Mouse (Mus musculus) neural tube, embryonic 11.5 days (tissue): Measurements from ENCODE around the gene Rpl13. TPM values are rescaled to one million over a fixed set of nuclear protein-coding genes. Genes with fewer than 3 reads are reported as not detected.

Experiments used
- ATAC-seq: fragments of 200-750 bp; cut with Nextera tagmentation; 2 replicates; pipeline ENCODE4 v1.8.0; 2017; ENCODE audit warnings: moderate number of reproducible peaks, mild to moderate bottlenecking, moderate TSS enrichment, moderate library complexity; ENCODE audit not compliant: insufficient read depth, low FRiP score, low TSS enrichment
- DNase-seq: peaks from one replicate; pipeline ENCODE4 v3.0.0-alpha.2; 2015; ENCODE audit warnings: low spot score
- H3K27ac ChIP-seq: fragments of 300-500 bp; sonication (generic); 2 replicates; pipeline ENCODE4 v1.5.1; 2014; ENCODE audit warnings: low read depth, mild to moderate bottlenecking, low read length
- H3K27me3 ChIP-seq: fragments of 300-500 bp; sonication (generic); 2 replicates; pipeline ENCODE4 v1.6.1; 2014; ENCODE audit warnings: mild to moderate bottlenecking, low read length, mixed read lengths; ENCODE audit not compliant: control insufficient read depth, insufficient read depth
- H3K36me3 ChIP-seq: fragments of 300-500 bp; sonication (generic); 2 replicates; pipeline ENCODE4 v1.6.1; 2014; ENCODE audit warnings: mild to moderate bottlenecking, low read length, moderate library complexity, mixed read lengths; ENCODE audit not compliant: control insufficient read depth, insufficient read depth
- H3K4me1 ChIP-seq: fragments of 300-500 bp; sonication (generic); 2 replicates; pipeline ENCODE4 v1.6.1; 2014; ENCODE audit warnings: low read length, mixed read lengths; ENCODE audit not compliant: control insufficient read depth, insufficient read depth
- H3K4me2 ChIP-seq: fragments of 300-500 bp; sonication (generic); 2 replicates; pipeline ENCODE4 v1.6.1; 2014; ENCODE audit warnings: low read depth, mild to moderate bottlenecking, moderate library complexity
- H3K4me3 ChIP-seq: fragments of 300-500 bp; sonication (generic); 2 replicates; pipeline ENCODE4 v1.5.1; 2014; ENCODE audit warnings: low read depth, low read length
- H3K9ac ChIP-seq: fragments of 300-500 bp; sonication (generic); 2 replicates; pipeline ENCODE4 v1.6.1; 2014; ENCODE audit warnings: mild to moderate bottlenecking, low read length
- H3K9me3 ChIP-seq: fragments of 300-500 bp; sonication (generic); 2 replicates; pipeline ENCODE4 v1.6.1; 2016; ENCODE audit warnings: low read length; ENCODE audit not compliant: control insufficient read depth
- WGBS: fragments of 180-500 bp; shearing (Covaris S2); extraction: QIAGEN DNeasy Blood & Tissue Kit; methylation state at CpG from one replicate; pipeline ENCODE4 v1.1.7; 2014; 5-methylcytosine and 5-hydroxymethylcytosine counted together
- polyA plus RNA-seq: library from polyadenylated mRNA; unstranded; fragments of >200 nt; fragmentation: Nextera tagmentation; extraction: Ambion mirVana; gene quantifications from 2 replicates; pipeline ENCODE4 v1.2.1, GENCODE M21; 2014

Gene Rpl13
- polyA plus RNA-seq, 1 experiment from 2014 or later, result 1,194 TPM

DNA sequence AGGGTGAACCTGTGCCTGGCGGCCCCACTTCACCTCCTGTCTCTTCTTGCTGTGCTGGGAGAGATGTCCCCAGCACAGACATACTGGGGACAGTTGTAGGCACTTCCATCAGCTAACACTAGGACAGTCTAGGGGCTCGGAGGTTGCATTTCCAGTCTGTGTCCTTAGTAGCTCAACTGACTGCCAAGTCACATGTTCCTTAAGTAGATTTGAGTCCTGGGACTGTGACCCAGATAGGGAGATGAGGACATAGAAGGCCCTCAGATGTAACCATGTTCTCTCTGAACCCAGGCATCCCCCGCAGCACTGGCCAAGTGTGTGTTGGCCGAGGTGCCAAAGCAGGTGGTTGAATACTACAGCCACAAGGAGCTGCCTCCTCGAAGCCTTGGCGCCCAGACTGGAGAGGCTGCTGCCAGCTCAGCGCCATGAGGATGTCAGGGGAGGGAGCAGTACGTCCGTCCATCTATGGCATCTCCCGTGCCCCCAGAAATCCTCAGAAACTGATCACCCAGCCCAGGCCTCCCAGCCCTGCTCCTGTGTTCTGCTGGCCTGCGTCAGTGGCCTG lies 32.1 kb downstream of the Rpl13 start:
- Histone ChIP-seq H3K27me3 (no peaks in the 10 kb centered on the region), H3K4me3 (no peak overlapping the region), H3K4me1 (peaks cover 5% of the 10 kb centered on the region; the same call in 1 of the 2 replicates), H3K9ac (no peak overlapping the region), H3K36me3 (no peaks in the 10 kb centered on the region), H3K27ac (no peak overlapping the region), H3K9me3 (no peaks in the 10 kb centered on the region), H3K4me2 (no peak overlapping the region)
- ATAC-seq (no peak), DNase-seq (no peak)
- 89% methylated on average over 11 of the region's 11 CpGs for WGBS

DNA sequence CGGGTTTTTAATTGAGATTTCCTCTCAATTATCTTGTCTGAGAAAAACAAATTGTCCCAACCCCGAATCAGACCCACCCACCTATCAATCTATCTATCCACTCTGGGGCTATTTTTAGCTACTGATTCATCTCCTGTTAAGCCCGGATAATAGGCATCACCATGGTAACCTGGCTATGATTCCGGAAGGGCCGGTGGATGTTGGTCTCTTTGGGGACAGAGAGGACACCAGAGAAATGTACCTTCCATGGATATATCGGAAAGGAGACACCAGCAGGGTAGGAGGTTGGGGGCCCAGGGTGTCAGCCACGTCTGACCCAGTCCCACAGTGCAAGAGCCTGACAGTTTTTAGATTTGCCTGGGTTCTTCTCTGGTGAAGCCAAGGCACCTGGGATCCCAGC lies 33.3 kb downstream of the Rpl13 start:
- no peaks in the 10 kb centered on the region for H3K9me3 ChIP-seq
- no peak overlapping the region for H3K4me3 ChIP-seq
- no peak overlapping the region for H3K27ac ChIP-seq
- H3K27me3 ChIP-seq, result no peaks in the 10 kb centered on the region
- no peak for DNase-seq
- no peaks in the 10 kb centered on the region for H3K36me3 ChIP-seq
- no peak overlapping the region for H3K9ac ChIP-seq
- 21% methylated on average over 7 of the region's 7 CpGs for WGBS
- ATAC-seq, result no peak; the same call in 1 of the 2 replicates
- H3K4me1 ChIP-seq, result peaks cover 5% of the 10 kb centered on the region; the same call in 1 of the 2 replicates
- no peak overlapping the region for H3K4me2 ChIP-seq

DNA sequence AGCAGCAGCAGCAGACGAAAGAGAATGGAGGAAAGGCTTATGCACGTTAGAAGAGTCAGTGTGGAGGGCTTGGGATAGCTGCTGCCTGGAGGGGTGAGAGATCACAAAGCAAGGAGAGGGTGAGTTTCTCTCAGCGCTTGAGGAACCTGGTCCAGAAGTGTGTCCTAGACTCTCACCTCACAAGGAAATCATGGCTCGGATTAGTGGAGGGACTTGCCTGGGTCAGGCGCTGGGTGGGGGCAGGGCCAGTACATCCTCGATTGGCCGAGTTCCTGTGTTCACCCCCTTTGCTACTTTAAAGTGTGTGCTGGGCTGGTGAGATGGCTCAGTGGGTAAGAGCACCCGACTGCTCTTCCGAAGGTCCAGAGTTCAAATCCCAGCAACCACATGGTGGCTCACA lies 33.7 kb downstream of the Rpl13 start:
- H3K4me1 ChIP-seq, result peaks cover 5% of the 10 kb centered on the region; the same call in 1 of the 2 replicates
- no peak overlapping the region for H3K9ac ChIP-seq
- H3K9me3 ChIP-seq, result no peaks in the 10 kb centered on the region
- no peak for DNase-seq
- WGBS, result 59% methylated on average over 9 of the region's 9 CpGs
- ATAC-seq, result no peak
- no peaks in the 10 kb centered on the region for H3K36me3 ChIP-seq
- no peak overlapping the region for H3K4me3 ChIP-seq
- no peak overlapping the region for H3K4me2 ChIP-seq
- H3K27ac ChIP-seq, result no peak overlapping the region
- no peaks in the 10 kb centered on the region for H3K27me3 ChIP-seq

DNA sequence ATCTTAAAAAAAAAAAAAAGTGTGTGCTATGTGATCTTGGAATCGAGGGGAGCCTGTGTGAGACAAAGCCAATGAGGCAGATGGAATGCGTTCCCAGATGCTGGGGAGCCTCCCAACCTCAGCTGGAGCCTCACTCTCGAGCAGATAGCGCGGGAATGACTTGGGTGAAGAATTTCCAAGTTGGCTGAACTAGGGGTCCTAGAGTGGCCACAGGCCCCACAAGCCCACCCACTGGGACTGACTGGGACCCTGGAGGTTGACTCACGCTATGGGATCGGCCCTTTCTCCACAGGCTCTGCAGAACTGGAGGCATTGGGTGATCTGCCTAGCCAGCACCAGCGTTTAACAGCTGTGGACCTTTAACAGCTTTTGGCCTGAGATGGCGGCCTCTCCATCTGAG lies 34.1 kb downstream of the Rpl13 start:
- H3K4me3 ChIP-seq, result no peak overlapping the region
- no peak for ATAC-seq
- DNase-seq, result no peak
- H3K27ac ChIP-seq, result no peak overlapping the region
- WGBS, result 80% methylated on average over 9 of the region's 9 CpGs
- no peak overlapping the region for H3K4me2 ChIP-seq
- no peaks in the 10 kb centered on the region for H3K27me3 ChIP-seq
- no peaks in the 10 kb centered on the region for H3K9me3 ChIP-seq
- peaks cover 5% of the 10 kb centered on the region; the same call in 1 of the 2 replicates for H3K4me1 ChIP-seq
- H3K36me3 ChIP-seq, result no peaks in the 10 kb centered on the region
- H3K9ac ChIP-seq, result no peak overlapping the region

DNA sequence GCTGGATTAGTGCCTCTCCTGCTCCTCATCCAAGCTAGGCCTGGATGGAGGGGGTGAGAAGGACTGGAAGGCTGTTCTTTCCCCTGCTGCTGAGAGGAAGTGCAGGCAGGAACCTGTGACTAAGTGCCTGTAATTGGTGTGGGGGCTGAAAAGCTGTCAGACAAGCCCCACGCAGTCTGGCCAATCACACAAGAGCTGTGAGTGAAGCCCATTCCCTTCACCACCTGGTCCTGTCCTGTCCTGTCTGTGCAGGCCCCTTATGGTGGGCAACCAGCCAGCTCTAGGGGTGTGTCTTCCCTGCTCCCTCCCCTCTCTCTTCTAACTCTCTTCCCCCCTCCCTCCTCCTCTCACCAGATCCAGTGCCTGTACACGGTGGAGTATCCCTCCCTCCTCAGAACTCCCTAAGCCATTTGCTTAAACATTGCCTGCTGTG lies 35.5 kb downstream of the Rpl13 start:
- Histone ChIP-seq H3K4me1 (peaks cover 5% of the 10 kb centered on the region; the same call in 1 of the 2 replicates), H3K36me3 (no peaks in the 10 kb centered on the region), H3K4me3 (no peak overlapping the region), H3K4me2 (no peak overlapping the region), H3K27ac (peak overlapping the region; percentile 39; the same call in 1 of the 2 replicates), H3K9me3 (no peaks in the 10 kb centered on the region), H3K27me3 (no peaks in the 10 kb centered on the region), H3K9ac (no peak overlapping the region)
- WGBS, result 21% methylated on average over 2 of the region's 2 CpGs
- DNase-seq, result peak; percentile 41
- no peak; the same call in 1 of the 2 replicates for ATAC-seq

DNA sequence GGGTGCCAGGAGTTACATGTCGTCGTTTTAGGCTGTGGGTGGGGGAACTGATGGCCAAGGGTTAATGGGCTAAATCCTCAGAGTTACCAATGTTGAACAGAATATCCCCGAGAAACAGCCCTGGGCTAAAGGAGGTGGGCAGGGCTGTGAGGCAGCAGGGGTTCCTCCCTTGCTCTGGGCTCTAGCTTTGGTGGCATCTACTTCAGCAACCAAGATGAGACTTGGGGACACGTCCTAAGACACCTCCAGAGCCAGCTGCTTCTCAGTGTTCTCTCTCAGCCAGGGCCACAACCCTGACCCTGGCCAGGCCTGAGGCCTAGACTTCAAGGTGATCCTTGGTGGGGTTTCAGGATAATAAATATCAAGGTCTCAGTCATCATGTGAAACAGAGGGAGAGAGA lies 36.6 kb downstream of the Rpl13 start:
- no peak overlapping the region for H3K4me2 ChIP-seq
- DNase-seq (no peak), ATAC-seq (no peak)
- no peaks in the 10 kb centered on the region for H3K27me3 ChIP-seq
- no peak overlapping the region for H3K27ac ChIP-seq
- no peaks in the 10 kb centered on the region for H3K36me3 ChIP-seq
- no peak overlapping the region for H3K4me3 ChIP-seq
- H3K9ac ChIP-seq, result no peak overlapping the region
- 54% methylated on average over 4 of the region's 4 CpGs for WGBS
- no peaks in the 10 kb centered on the region for H3K9me3 ChIP-seq
- H3K4me1 ChIP-seq, result peaks cover 5% of the 10 kb centered on the region; the same call in 1 of the 2 replicates

DNA sequence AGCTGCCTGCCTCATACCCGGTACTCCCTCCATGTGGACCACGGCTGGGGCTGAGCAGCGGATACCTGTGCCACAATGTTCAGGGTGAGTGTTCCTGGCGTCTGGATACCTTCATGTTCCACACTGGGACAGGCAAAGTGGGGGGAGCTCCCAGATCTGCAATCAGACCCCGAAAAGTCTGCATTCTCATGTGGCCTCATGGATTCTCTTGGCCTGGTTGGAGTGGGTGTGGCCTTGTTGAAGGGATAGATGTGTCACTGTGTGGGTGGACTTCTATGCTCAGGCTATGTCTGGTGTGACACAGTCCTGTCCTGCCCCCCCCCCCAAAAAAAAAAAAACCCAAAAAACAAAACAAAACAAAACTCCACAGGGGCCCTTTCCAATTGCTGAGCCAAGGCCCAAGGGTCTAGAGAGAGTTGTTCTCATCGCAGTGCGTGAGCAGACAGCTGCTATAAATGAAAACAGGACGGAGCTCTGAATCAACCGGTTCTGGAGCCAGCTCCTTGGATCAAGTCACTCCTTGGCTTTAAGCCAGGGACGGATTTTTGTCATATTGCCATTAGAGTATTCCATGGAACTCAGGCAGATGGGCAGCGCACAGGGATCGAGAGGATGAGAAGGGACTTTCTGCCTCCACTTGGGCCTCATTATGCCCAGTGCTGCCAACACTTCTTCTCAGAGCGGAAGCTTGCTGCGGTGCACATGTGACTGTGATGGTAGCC lies 39.8 kb downstream of the Rpl13 start:
- Histone ChIP-seq H3K36me3 (no peaks in the 10 kb centered on the region), H3K4me1 (no peaks in the 10 kb centered on the region; the same call in 1 of the 2 replicates), H3K4me3 (no peak overlapping the region), H3K27me3 (no peaks in the 10 kb centered on the region), H3K9ac (no peak overlapping the region), H3K27ac (no peak overlapping the region), H3K9me3 (no peaks in the 10 kb centered on the region), H3K4me2 (no peak overlapping the region)
- DNase-seq (no peak), ATAC-seq (no peak)
- 88% methylated on average over 14 of the region's 14 CpGs for WGBS

DNA sequence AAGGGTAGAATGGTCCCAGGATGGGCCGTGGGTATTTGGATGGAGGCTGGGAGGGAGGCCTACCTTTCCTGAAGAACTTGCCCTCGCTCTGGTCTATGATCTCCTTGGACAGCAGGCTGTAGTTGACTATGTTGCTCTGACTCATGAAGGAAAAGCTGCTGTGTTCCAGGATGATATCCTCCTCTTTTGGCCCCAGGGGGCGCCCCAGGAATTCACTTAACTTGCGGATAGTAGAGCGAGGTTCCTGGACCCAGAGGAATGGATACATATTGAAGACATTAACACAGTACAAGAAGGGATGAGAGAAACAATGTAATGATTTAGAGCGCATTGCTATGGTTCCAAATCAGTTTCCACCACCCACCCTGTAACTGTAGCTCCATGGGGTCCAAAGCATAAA lies 43.1 kb downstream of the Rpl13 start:
- no peak overlapping the region for H3K4me2 ChIP-seq
- no peaks in the 10 kb centered on the region for H3K4me1 ChIP-seq
- H3K27me3 ChIP-seq, result no peaks in the 10 kb centered on the region
- WGBS, result 57% methylated on average over 6 of the region's 6 CpGs
- ATAC-seq, result no peak
- no peaks in the 10 kb centered on the region for H3K9me3 ChIP-seq
- no peaks in the 10 kb centered on the region for H3K36me3 ChIP-seq
- H3K9ac ChIP-seq, result no peak overlapping the region
- H3K27ac ChIP-seq, result no peak overlapping the region
- no peak overlapping the region for H3K4me3 ChIP-seq
- peak; percentile 55 for DNase-seq

DNA sequence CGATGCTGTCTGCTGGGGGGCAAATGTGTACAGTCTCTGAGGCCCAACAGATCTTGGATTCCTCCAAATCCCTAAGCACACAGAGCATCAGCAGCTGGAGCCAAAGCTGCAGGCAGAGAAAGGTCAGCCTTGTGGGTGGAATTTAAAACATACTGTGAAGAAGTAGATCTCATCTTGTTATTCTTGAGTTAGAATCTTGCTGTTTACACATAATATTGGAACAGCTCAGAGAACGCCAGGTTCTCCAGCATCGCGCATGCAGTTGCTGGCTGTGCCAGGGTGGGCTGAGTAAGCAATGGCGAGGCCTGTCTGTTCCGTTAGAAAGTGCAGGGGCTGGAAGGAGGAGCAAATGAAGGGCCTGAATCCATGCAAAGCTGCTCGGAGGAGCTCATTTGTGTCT lies 44.2 kb downstream of the Rpl13 start:
- H3K27me3 ChIP-seq, result no peaks in the 10 kb centered on the region
- no peak overlapping the region for H3K4me2 ChIP-seq
- H3K9ac ChIP-seq, result no peak overlapping the region
- no peak overlapping the region for H3K4me3 ChIP-seq
- ATAC-seq (no peak), DNase-seq (no peak)
- no peaks in the 10 kb centered on the region for H3K4me1 ChIP-seq
- H3K27ac ChIP-seq, result no peak overlapping the region
- no peaks in the 10 kb centered on the region for H3K36me3 ChIP-seq
- 87% methylated on average over 7 of the region's 7 CpGs for WGBS
- no peaks in the 10 kb centered on the region for H3K9me3 ChIP-seq
